Mouse (Mus musculus) neural tube, embryonic 15.5 days (tissue): ENCODE results near the gene Rnf113a2. TPM values are rescaled to one million over a fixed set of nuclear protein-coding genes. Genes with fewer than 3 reads are reported as not detected.

Experiments used
- ATAC-seq: fragments of 200-750 bp; cut with Nextera tagmentation; 2 replicates; pipeline ENCODE4 v1.8.0; 2017; ENCODE audit warnings: mild to moderate bottlenecking, moderate TSS enrichment, moderate library complexity; ENCODE audit not compliant: low FRiP score
- H3K27ac ChIP-seq: fragments of 300-500 bp; sonication (generic); replicated peaks from 2 replicates; pipeline ENCODE4 v1.5.1; 2015; ENCODE audit warnings: mild to moderate bottlenecking, inconsistent platforms
- H3K27me3 ChIP-seq: fragments of 300-500 bp; sonication (generic); replicated peaks from 2 replicates; pipeline ENCODE4 v1.6.1; 2015; ENCODE audit warnings: inconsistent platforms
- H3K36me3 ChIP-seq: fragments of 300-500 bp; sonication (generic); 2 replicates; pipeline ENCODE4 v1.6.1; 2015; ENCODE audit warnings: inconsistent platforms
- H3K4me1 ChIP-seq: fragments of 300-500 bp; sonication (generic); 2 replicates; pipeline ENCODE4 v1.6.1; 2015; ENCODE audit warnings: inconsistent platforms
- H3K4me2 ChIP-seq: fragments of 300-500 bp; sonication (generic); 2 replicates; pipeline ENCODE4 v1.6.1; 2015; ENCODE audit warnings: inconsistent platforms, mild to moderate bottlenecking, moderate library complexity
- H3K4me3 ChIP-seq: fragments of 300-500 bp; sonication (generic); replicated peaks from 2 replicates; pipeline ENCODE4 v1.5.1; 2015; ENCODE audit warnings: mild to moderate bottlenecking, inconsistent platforms
- H3K9ac ChIP-seq: fragments of 300-500 bp; sonication (generic); replicated peaks from 2 replicates; pipeline ENCODE4 v1.6.1; 2015; ENCODE audit warnings: mild to moderate bottlenecking, inconsistent platforms
- H3K9me3 ChIP-seq: fragments of 300-500 bp; sonication (generic); replicated peaks from 2 replicates; pipeline ENCODE4 v1.6.1; 2016; ENCODE audit warnings: inconsistent platforms
- WGBS: fragments of 180-500 bp; shearing (Covaris S2); methylation state at CpG from one replicate; pipeline ENCODE4 v1.1.7; 2015; ENCODE audit warnings: mixed read lengths; 5-methylcytosine and 5-hydroxymethylcytosine counted together
- polyA plus RNA-seq: library from polyadenylated mRNA; unstranded; fragments of >200 nt; fragmentation: Nextera tagmentation; extraction: Ambion mirVana; gene quantifications from 2 replicates; pipeline ENCODE4 v1.2.1, GENCODE M21; 2015

Rnf113a2 gene
- polyA plus RNA-seq, 1 experiment from 2014 or later = 21.5 TPM

DNA sequence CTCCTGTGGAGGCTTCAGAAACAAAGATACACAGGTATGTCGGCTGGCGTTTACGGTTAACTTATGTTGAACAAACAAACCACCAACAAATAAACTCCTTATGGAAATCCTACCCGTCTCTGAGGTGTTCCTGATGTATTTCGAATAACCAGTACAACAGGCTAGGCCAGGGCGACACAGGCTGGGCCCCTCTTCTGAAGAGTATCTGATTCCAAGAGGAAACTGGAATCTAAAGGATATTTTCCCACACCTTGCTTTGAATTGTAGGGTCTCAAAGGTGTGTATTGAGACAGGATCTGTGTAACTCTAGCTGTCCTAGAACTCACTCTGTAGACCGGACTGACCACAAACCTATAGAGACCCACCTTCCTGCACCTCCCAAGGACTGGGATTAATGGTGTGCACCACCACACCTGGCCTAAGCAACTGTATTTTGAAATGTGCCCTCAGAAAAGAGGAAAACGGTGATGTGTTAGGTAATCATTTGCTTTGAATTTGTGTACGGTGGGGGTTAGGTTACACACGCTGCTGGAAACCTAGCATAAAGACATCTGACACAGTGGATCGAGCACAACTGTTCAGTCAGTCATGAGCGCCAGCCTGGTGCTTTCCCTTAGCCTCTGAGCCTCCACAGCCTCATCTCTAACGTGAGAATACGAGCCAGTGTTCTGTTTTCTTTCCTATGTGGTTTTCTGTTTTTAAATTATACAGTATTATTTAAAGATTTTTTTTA lies 19.9 kb upstream of the Rnf113a2 start:
- H3K4me3 ChIP-seq = no peak overlapping the region
- H3K9ac ChIP-seq = no peak overlapping the region
- H3K36me3 ChIP-seq = no peaks in the 10 kb centered on the region; the same call in 1 of the 2 replicates
- 91% methylated on average over 14 of the region's 14 CpGs for WGBS
- H3K9me3 ChIP-seq = no peaks in the 10 kb centered on the region
- no peak overlapping the region for H3K4me2 ChIP-seq
- no peak overlapping the region for H3K27ac ChIP-seq
- no peak for ATAC-seq
- H3K27me3 ChIP-seq = no peaks in the 10 kb centered on the region
- H3K4me1 ChIP-seq = no peaks in the 10 kb centered on the region

DNA sequence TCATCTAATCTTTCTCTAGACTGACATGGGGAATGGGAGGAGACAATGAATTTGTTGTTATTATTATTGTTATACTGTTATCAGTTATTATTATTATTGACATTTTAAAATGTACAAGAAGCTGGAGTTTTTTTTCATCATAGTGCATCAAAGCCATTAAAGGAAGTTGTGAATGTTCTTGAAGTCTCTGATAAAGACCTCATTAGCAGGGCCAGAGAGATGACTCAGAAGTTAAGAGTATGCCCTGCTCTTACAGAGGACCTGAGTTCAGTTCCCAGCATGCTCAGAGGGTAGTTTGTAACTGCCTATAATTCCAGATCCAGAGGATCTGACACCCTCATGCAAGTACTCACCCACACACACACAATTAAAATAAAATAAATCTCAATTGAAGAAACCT lies 19.3 kb upstream of the Rnf113a2 start:
- Histone ChIP-seq H3K27ac (no peak overlapping the region), H3K27me3 (no peaks in the 10 kb centered on the region), H3K4me3 (no peak overlapping the region), H3K9ac (no peak overlapping the region), H3K4me1 (no peaks in the 10 kb centered on the region), H3K36me3 (no peaks in the 10 kb centered on the region; the same call in 1 of the 2 replicates), H3K4me2 (no peak overlapping the region), H3K9me3 (no peaks in the 10 kb centered on the region)
- no peak for ATAC-seq

DNA sequence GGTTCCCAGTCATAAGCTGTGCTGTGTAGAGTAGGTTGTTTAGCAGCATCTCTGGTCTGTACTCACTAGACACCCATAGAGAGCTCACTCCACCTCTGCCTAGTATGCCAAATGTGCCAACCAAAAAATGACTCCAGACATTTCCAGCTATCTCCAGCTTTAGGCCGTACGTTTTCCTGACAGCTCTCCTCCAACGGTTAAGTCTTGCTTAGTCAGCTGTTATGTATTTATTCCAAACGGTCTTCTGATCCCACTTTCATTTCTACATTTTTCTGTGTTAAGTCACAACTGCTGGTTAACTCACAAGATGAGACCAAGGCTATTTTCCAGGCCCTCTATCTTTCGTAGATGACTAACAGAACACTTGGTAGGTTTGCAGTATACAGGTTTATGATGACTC lies 18.4 kb upstream of the Rnf113a2 start:
- no peaks in the 10 kb centered on the region for H3K27me3 ChIP-seq
- H3K9ac ChIP-seq = no peak overlapping the region
- 80% methylated on average over 5 of the region's 5 CpGs for WGBS
- H3K36me3 ChIP-seq = no peaks in the 10 kb centered on the region; the same call in 1 of the 2 replicates
- H3K27ac ChIP-seq = no peak overlapping the region
- no peak for ATAC-seq
- no peak overlapping the region for H3K4me2 ChIP-seq
- no peak overlapping the region for H3K4me3 ChIP-seq
- no peaks in the 10 kb centered on the region for H3K4me1 ChIP-seq
- H3K9me3 ChIP-seq = no peaks in the 10 kb centered on the region

- no peak overlapping the region for H3K4me2 ChIP-seq
- no peak overlapping the region for H3K27ac ChIP-seq
- H3K4me3 ChIP-seq = no peak overlapping the region
- no peaks in the 10 kb centered on the region for H3K27me3 ChIP-seq
- no peaks in the 10 kb centered on the region for H3K4me1 ChIP-seq
- H3K9me3 ChIP-seq = no peaks in the 10 kb centered on the region
- no peaks in the 10 kb centered on the region; the same call in 1 of the 2 replicates for H3K36me3 ChIP-seq
- no peak overlapping the region for H3K9ac ChIP-seq
- ATAC-seq = no peak
- WGBS = 81% methylated on average over 9 of the region's 9 CpGs
Measured at GRCm38 (mm10) chr12:84399135-84399534, 17.9 kb upstream of the Rnf113a2 start.

DNA sequence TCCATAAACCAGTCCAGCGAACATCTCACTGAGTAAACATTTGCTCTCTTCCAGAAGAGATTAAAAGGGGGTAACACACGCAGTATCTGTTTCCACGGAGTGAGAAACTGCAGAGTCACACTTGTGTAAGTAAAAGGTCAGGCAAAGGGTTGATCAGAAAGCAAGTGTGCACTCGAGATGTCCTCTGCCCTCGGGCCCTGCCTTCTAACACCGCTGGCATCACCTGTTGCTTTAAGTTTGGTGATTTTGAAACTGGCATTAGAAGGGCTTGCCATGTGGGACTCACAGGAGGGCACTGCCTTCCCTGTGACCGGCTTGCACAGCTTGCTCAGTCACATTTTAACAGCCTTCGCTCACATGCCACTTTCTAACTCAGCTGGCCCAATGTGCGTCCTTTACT lies 17.3 kb upstream of the Rnf113a2 start:
- H3K9ac ChIP-seq = no peak overlapping the region
- WGBS = 85% methylated on average over 9 of the region's 9 CpGs
- no peaks in the 10 kb centered on the region for H3K4me1 ChIP-seq
- no peak overlapping the region for H3K27ac ChIP-seq
- no peak for ATAC-seq
- no peak overlapping the region for H3K4me3 ChIP-seq
- H3K36me3 ChIP-seq = no peaks in the 10 kb centered on the region; the same call in 1 of the 2 replicates
- H3K9me3 ChIP-seq = no peaks in the 10 kb centered on the region
- H3K4me2 ChIP-seq = no peak overlapping the region
- no peaks in the 10 kb centered on the region for H3K27me3 ChIP-seq

GRCm38 (mm10) chr12:84400068-84400467 lies 16.9 kb upstream of the Rnf113a2 start:
- Histone ChIP-seq H3K9me3 (no peaks in the 10 kb centered on the region), H3K36me3 (no peaks in the 10 kb centered on the region; the same call in 1 of the 2 replicates), H3K9ac (no peak overlapping the region), H3K4me3 (no peak overlapping the region), H3K27ac (no peak overlapping the region), H3K27me3 (no peaks in the 10 kb centered on the region), H3K4me2 (no peak overlapping the region), H3K4me1 (no peaks in the 10 kb centered on the region)
- 85% methylated on average over 3 of the region's 3 CpGs for WGBS
- no peak for ATAC-seq

DNA sequence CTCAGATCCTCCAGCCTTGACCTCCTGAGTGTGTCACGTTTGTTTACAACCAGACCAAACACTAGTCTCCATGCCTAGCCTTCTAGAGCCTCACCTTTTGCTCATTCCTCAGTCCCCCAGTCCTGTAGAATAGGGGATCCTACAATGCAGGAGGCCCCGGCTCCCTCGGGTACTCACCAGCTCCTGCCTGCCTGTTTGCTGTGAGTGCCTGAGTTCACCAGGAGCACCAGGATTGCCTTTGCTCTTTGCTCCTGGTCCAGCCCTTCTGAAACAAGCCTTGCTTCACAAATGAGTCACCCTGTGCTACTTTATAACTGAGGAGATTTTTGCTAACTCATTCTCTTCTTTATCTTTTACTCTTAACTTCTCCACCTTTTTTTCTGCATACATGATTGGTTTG lies 16.3 kb upstream of the Rnf113a2 start:
- Histone ChIP-seq H3K4me1 (no peaks in the 10 kb centered on the region), H3K27me3 (no peaks in the 10 kb centered on the region), H3K9ac (no peak overlapping the region), H3K4me3 (no peak overlapping the region), H3K27ac (no peak overlapping the region), H3K9me3 (no peaks in the 10 kb centered on the region), H3K4me2 (no peak overlapping the region), H3K36me3 (no peaks in the 10 kb centered on the region; the same call in 1 of the 2 replicates)
- WGBS = 65% methylated on average over 3 of the region's 3 CpGs
- ATAC-seq = no peak

DNA sequence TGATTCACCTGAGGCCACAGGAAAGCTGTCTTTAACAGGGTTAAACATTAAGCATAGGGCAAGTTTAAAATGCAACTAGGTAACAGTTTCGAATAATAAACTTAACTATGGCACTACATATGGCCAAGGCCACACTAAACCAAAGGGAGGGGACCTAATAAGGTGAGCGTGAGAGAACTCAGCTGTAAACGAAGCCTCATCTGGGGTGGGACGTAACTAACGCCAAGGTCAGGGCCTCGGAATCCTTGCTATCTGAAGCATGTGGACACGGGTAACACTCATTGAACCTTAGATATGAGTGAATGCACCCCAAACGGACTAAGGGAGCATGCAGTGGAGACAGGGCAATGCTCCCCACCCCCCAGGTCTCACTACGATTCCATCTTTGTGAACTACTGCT lies 14.1 kb upstream of the Rnf113a2 start:
- Histone ChIP-seq H3K36me3 (no peaks in the 10 kb centered on the region), H3K27ac (no peak overlapping the region), H3K27me3 (no peaks in the 10 kb centered on the region), H3K4me1 (peaks cover 4% of the 10 kb centered on the region), H3K9ac (no peak overlapping the region), H3K9me3 (no peaks in the 10 kb centered on the region), H3K4me2 (no peak overlapping the region), H3K4me3 (no peak overlapping the region)
- WGBS = 82% methylated on average over 9 of the region's 9 CpGs
- ATAC-seq = no peak

- H3K4me3 ChIP-seq = no peak overlapping the region
- H3K9ac ChIP-seq = no peak overlapping the region
- peaks cover 10% of the 10 kb centered on the region for H3K4me1 ChIP-seq
- ATAC-seq = no peak
- H3K9me3 ChIP-seq = no peaks in the 10 kb centered on the region
- no peak overlapping the region for H3K4me2 ChIP-seq
- no peaks in the 10 kb centered on the region for H3K27me3 ChIP-seq
- no peaks in the 10 kb centered on the region for H3K36me3 ChIP-seq
- 76% methylated on average over 6 of the region's 6 CpGs for WGBS
- no peak overlapping the region for H3K27ac ChIP-seq
Measured at GRCm38 (mm10) chr12:84404541-84404940, 12.5 kb upstream of the Rnf113a2 start.

GRCm38 (mm10) chr12:84407259-84407658 lies 9.7 kb upstream of the Rnf113a2 start:
- H3K9ac ChIP-seq = no peak overlapping the region
- no peak for ATAC-seq
- H3K9me3 ChIP-seq = no peaks in the 10 kb centered on the region
- no peaks in the 10 kb centered on the region for H3K27me3 ChIP-seq
- no peak overlapping the region for H3K4me3 ChIP-seq
- no peak overlapping the region for H3K27ac ChIP-seq
- WGBS = 65% methylated on average over 4 of the region's 4 CpGs
- peaks cover 12% of the 10 kb centered on the region for H3K4me1 ChIP-seq
- no peaks in the 10 kb centered on the region for H3K36me3 ChIP-seq
- no peak overlapping the region for H3K4me2 ChIP-seq

- Histone ChIP-seq H3K4me2 (peak overlapping the region; percentile 86), H3K4me1 (peaks cover 12% of the 10 kb centered on the region), H3K27ac (peak overlapping the region; percentile 93), H3K9ac (peak overlapping the region; percentile 89), H3K27me3 (no peaks in the 10 kb centered on the region), H3K36me3 (no peaks in the 10 kb centered on the region), H3K4me3 (peak overlapping the region; percentile 82), H3K9me3 (no peaks in the 10 kb centered on the region)
- peak; percentile 78 for ATAC-seq
- 1% methylated on average over 50 of the region's 52 CpGs for WGBS
Measured at GRCm38 (mm10) chr12:84407874-84408818, 8.8 kb upstream of the Rnf113a2 start.
